Comparison of ENCODE assay signal across 9 mouse cellular contexts in the genomic region with DNA sequence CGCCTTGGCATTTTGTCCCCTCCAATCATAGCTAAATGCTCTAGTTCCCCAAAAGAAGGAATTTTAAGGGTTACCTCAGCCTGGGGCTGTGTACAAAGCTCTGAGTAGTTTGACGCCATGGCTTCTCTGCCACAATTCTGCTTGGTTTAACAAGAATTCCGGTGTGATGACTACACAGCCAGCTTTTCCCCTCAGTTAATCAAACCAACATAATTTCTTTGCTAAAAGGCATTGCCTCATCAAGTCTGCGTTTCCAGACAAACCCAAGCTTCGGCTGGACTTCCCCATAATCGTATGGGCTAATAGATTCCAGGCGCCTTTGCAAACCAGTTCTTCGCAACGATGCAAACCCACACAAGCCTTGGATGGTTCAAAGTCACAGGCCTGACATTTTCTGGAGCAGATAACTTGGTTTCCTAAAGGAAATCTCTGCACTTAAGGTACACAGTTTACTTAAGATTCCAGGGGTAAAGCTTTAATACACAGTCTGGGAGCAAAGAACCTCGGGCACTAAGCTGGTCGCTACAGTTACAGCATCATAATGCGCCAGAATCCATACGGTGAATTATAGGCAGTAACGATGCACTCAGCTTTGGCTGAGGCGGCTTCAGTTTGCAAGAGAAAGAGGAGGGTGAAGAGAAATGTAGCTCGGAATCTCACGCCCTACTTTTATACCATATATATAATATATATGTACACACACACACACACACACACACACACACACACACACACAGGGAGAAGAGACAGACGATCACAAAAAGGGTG. TPM values are rescaled to one million over a fixed set of nuclear protein-coding genes. Genes with fewer than 3 reads are reported as not detected.
DNase-seq lines count a peak whose midpoint lies in the region; ATAC-seq and TF ChIP-seq lines count a peak whose summit lies in the region.
"Had no signal": no experiment of that assay in that cellular context is flagged by ENCODE, and none has a peak within 500 bp of the region (broad histone marks: within the 10 kb centered on the region; RNA-seq: fewer than 3 reads in every experiment).

No protein-coding gene starts in this region.

- 0 out of 2 replicates have a peak, but pooled peaks cover 4% of the 10 kb centered on the region for H3K27me3 ChIP-seq in intestine, postnatal 0 days (replicated peaks; ENCODE audit: control insufficient read depth, insufficient read depth, low read length)
- H3K27me3 ChIP-seq in stomach, embryonic 16.5 days (ENCODE audit: control insufficient read depth, insufficient read depth, low read length) = no peaks in the 10 kb centered on the region
- H3K27me3 ChIP-seq: CH12.LX had no signal

- no peak for ATAC-seq in intestine, postnatal 0 days
- ATAC-seq in stomach, embryonic 16.5 days (ENCODE audit: insufficient read depth, low FRiP score) = no peak

- H3K9ac ChIP-seq in intestine, postnatal 0 days (ENCODE audit: low read depth, low read length) = no peak overlapping the region
- H3K9ac ChIP-seq in stomach, embryonic 16.5 days (ENCODE audit: low read length) = peak overlapping the region; percentile 85

- H3K36me3 ChIP-seq in intestine, postnatal 0 days (ENCODE audit: control insufficient read depth, insufficient read depth) = no peaks in the 10 kb centered on the region
- no peaks in the 10 kb centered on the region for H3K36me3 ChIP-seq in stomach, embryonic 16.5 days (ENCODE audit: control insufficient read depth, insufficient read depth, low read length)

- WGBS in intestine, postnatal 0 days = 59% methylated on average over 18 of the region's 18 CpGs
- WGBS in stomach, embryonic 16.5 days = 44% methylated on average over 18 of the region's 18 CpGs

- no peak for TF ChIP-seq CTCF in intestine, postnatal 0 days (IDR thresholded peaks at IDR 0.05; ENCODE audit: low read depth)

- H3K4me3 ChIP-seq in intestine, postnatal 0 days (ENCODE audit: low read depth, low read length) = peak overlapping the region; percentile 54
- H3K4me3 ChIP-seq in stomach, embryonic 16.5 days (replicated peaks; ENCODE audit: low read length) = peak overlapping the region; percentile 67

- H3K4me2 ChIP-seq in intestine, postnatal 0 days (replicated peaks; ENCODE audit: low read depth) = peak overlapping the region; percentile 94
- peak overlapping the region; percentile 98 for H3K4me2 ChIP-seq in stomach, embryonic 16.5 days (ENCODE audit: low read depth, low read length)

- no peaks in the 10 kb centered on the region for H3K9me3 ChIP-seq in intestine, postnatal 0 days (ENCODE audit: control insufficient read depth)
- H3K9me3 ChIP-seq in stomach, embryonic 16.5 days (replicated peaks; ENCODE audit: control insufficient read depth, low read length) = no peaks in the 10 kb centered on the region

- H3K27ac ChIP-seq in intestine, postnatal 0 days (ENCODE audit: low read depth, low read length) = no peak overlapping the region
- peak overlapping the region; percentile 79 for H3K27ac ChIP-seq in stomach, embryonic 16.5 days (ENCODE audit: low read length)

- H3K4me1 ChIP-seq in intestine, postnatal 0 days (replicated peaks; ENCODE audit: control insufficient read depth, insufficient read depth, low read length) = 0 out of 2 replicates have a peak, but pooled peaks cover 3% of the 10 kb centered on the region
- peaks cover 13% of the 10 kb centered on the region for H3K4me1 ChIP-seq in stomach, embryonic 16.5 days (ENCODE audit: control insufficient read depth, insufficient read depth, low read length)

- peak; percentile 25 to 43 for DNase-seq in cerebellum, postnatal 25 days
- DNase-seq in cerebellum, adult 11-12 months = no peak
- DNase-seq in right cerebral cortex, postnatal 14 days = peak; percentile 31
- DNase-seq in right cerebral cortex, postnatal 4 days = no peak
- DNase-seq in spleen, postnatal 14 days (ENCODE audit: low spot score in 2 of 2) = no peak
- DNase-seq in spleen, postnatal 36 days (ENCODE audit: low spot score in 2 of 2) = no peak

RNA-seq across cellular contexts. Expression of a gene that starts 1.2 kb away (rescaled TPM):
- polyA plus RNA-seq in intestine, postnatal 0 days (2015; fragmentation: Nextera tagmentation; extraction: Ambion mirVana) = 7.5 and 7.7 TPM in 2 replicates
- polyA plus RNA-seq in stomach, embryonic 16.5 days (2015; fragmentation: Nextera tagmentation; extraction: Ambion mirVana) = 7.8 and 8.8 TPM in 2 replicates

Comparison
In these comparisons a context has a peak if more than half of its experiments do, and no peak if none do; other contexts are left out.
1. DNase-seq: peak in cerebellum, postnatal 25 days (2 of 2) and right cerebral cortex, postnatal 14 days (single experiment); none in cerebellum, adult 11-12 months (single experiment), right cerebral cortex, postnatal 4 days (single experiment), spleen, postnatal 14 days (0 of 2) and spleen, postnatal 36 days (0 of 2).